Mouse (Mus musculus) G1E (cell line): ENCODE data around the gene Hist1h4k. TPM values are rescaled to one million over a fixed set of nuclear protein-coding genes. Genes with fewer than 3 reads are reported as not detected.
"Not testable (repeated sequence)": the region's sequence is repeated elsewhere in the genome, so short reads cannot be mapped to it uniquely, and the experiment has no call there.

Experiments
- ATAC-seq: 2 replicates; pipeline ENCODE4 v1.8.0; 2016; ENCODE audit warnings: mild to moderate bottlenecking; ENCODE audit not compliant: insufficient number of reproducible peaks, poor library complexity, low FRiP score, severe bottlenecking; ENCODE audit errors: extremely low read depth
- DNase-seq: peaks from one replicate; pipeline ENCODE4 v3.0.0; 2012; ENCODE audit warnings: low spot score
- H3K27me3 ChIP-seq: 2 replicates; pipeline ENCODE4 v1.6.1; 2012; ENCODE audit warnings: mild to moderate bottlenecking, low read length, inconsistent platforms; ENCODE audit not compliant: insufficient read depth
- H3K36me3 ChIP-seq: replicated peaks from 2 replicates; pipeline ENCODE3; 2012; ENCODE audit warnings: mild to moderate bottlenecking, inconsistent platforms
- H3K4me1 ChIP-seq: 2 replicates; pipeline ENCODE4 v1.6.1; 2012; ENCODE audit warnings: low read depth, low read length, inconsistent platforms, mixed read lengths; ENCODE audit not compliant: insufficient read depth
- H3K4me3 ChIP-seq: 2 replicates; pipeline ENCODE4 v1.5.1; 2012; ENCODE audit warnings: low read depth, mild to moderate bottlenecking, inconsistent platforms, low read length, moderate library complexity, mixed read lengths
- H3K9me3 ChIP-seq: replicated peaks from 2 replicates; pipeline ENCODE4 v1.6.1; 2012; ENCODE audit warnings: inconsistent platforms
- CTCF ChIP-seq: IDR thresholded peaks from 2 replicates; pipeline ENCODE4 v1.5.1; 2012; ENCODE audit warnings: low read depth, low read length, inconsistent platforms, mixed read lengths
- GATA1 ChIP-seq: IDR thresholded peaks from 2 replicates; pipeline ENCODE4 v1.6.1; 2012; ENCODE audit warnings: borderline replicate concordance, low read length, inconsistent platforms, mixed read lengths
- GATA2 ChIP-seq: IDR thresholded peaks from 2 replicates; pipeline ENCODE4 v1.6.1; 2012; ENCODE audit warnings: low read depth, low read length, inconsistent platforms, borderline replicate concordance
- POLR2AphosphoS5 ChIP-seq: IDR thresholded peaks from 2 replicates; pipeline ENCODE4 v1.6.1; 2012; ENCODE audit warnings: low read depth, low read length, inconsistent platforms; ENCODE audit not compliant: insufficient replicate concordance
- TAL1 ChIP-seq: conservative IDR thresholded peaks from 2 replicates; pipeline ENCODE4 v1.6.1; 2012; ENCODE audit warnings: low read depth, low read length, inconsistent platforms, mixed read lengths
- polyA plus RNA-seq: library from polyadenylated mRNA; stranded (reverse); fragments of >175 nt; gene quantifications from 2 replicates; pipeline ENCODE4 v1.2.3, GENCODE M21; 2012
- total RNA-seq, 2 experiments: library from RNA; stranded (forward) in 1 of 2; stranded (reverse) in 1 of 2; fragments of 200-1000 nt in 1 of 2; fragments of >200 nt in 1 of 2; fragmentation: Nextera tagmentation in 1 of 2; gene quantifications; 2 replicates each; pipeline ENCODE4 v1.2.3; 2014 to 2017

Hist1h4k gene
- total and polyA plus RNA-seq, 3 experiments: 12.1 to 5,364 (median 1,147) TPM

DNA sequence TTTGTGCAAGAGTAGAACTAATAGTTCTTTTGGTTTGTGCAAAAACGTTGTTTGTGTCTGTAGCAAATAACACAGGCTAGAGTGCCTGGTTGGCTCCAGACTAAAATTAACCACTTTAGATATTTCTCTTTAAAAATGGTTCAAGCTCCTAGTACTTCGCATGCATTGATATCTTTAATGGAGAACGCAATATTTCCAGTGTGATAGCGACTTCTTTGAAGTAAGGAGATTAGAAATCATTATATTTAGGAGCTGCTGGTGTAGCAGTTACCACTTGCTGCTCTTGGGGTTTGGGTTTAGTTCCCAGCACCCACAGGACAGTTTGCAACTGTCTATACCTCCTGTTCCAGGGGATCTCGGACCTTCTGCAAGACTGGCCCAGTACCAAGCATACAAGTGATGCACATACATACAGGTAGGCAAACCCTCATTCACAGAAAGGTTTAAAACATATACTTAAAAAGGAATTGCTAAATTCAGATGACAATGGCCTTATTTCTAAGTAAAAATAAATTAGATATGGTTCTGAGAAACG is 30.8 kb upstream of the Hist1h4k start:
- Histone ChIP-seq H3K4me1 (peaks cover 25% of the 10 kb centered on the region), H3K27me3 (no peaks in the 10 kb centered on the region), H3K36me3 (no peaks in the 10 kb centered on the region), H3K4me3 (no peak overlapping the region; the same call in 1 of the 2 replicates), H3K9me3 (no peaks in the 10 kb centered on the region)
- TF ChIP-seq GATA2 (no peak), POLR2AphosphoS5 (no peak), GATA1 (no peak), CTCF (no peak), TAL1 (no peak)
- no peak for DNase-seq
- ATAC-seq: no peak

- no peaks in the 10 kb centered on the region for H3K36me3 ChIP-seq
- peaks cover 22% of the 10 kb centered on the region for H3K4me1 ChIP-seq
- ATAC-seq (peak; percentile 32), DNase-seq (peak; percentile 68)
- H3K9me3 ChIP-seq: no peaks in the 10 kb centered on the region
- TF ChIP-seq TAL1 (no peak), POLR2AphosphoS5 (peak; percentile 95)
- peak within 1 kb of the TSS; percentile 73 for H3K4me3 ChIP-seq
- H3K27me3 ChIP-seq: no peaks in the 10 kb centered on the region
Observed at GRCm38 (mm10) chr13:21779767-21780731, 29.7 kb upstream of the Hist1h4k start, which contains the start of gene Hist1h1b. Gene Hist1h1b, minus strand, starts transcription at chr13:21780625.

DNA sequence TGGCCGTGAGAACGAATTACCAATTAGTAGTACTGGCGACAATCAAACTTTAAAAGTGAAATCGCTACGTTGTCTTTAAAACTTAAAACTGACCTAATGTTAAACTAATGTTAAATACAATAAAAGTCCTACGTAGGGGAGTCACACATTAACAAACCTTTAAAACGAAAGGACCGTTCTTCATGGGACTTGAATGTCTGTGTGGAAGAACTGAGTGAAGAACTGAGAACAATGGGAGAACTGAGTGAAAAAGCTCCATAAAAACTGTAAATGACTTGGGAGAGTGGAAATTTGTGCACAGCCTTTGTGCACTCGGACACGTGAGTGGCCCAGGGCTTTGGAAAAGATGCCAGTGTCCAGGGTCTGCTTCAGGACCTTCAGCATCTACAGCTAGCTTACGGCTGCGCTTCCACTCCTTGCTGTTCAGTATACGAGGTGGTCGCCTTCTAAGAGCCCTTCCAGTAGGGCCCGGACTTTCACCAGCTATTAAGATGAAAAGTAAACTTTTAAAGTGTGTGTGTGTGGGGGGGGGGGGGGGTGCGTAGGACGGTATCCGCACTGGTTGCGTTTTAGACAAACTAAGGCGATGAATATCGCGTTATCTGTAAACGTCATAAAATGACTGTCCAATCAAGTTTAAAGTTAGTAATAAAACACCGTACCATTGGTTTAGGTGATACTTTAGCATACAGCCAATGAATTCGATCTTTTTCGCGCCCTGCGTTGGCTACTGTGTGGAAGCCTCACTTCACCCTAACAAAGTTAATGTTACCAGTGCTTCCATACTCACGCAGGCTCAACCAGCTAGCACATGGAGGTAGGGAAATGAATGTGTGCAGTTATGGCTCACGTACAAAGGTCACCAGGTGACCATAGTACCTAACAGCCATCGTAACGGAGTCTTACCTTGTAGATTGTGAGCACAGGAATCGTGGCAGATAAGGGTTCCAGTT is 28.8 kb upstream of the Hist1h4k start:
- DNase-seq: peak; percentile 58
- H3K36me3 ChIP-seq: no peaks in the 10 kb centered on the region

DNA sequence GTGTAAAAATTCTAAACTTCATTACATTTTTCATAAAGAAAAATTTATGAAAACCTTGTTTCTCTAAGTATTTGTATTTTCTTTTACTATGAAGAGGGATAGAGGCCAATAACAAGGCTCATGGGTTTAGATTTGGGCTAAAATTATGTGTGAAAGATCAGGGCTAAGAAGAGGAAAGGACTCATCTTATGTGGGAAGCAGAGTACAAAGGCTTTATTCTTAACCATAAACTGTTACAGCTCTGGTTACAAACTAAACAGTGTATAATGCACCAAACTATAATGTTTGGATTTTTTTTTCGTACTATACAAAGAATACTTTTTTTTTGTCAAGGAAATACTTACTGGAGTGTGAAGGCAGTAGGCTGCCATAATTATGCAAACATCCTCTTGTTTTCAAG is 5.4 kb upstream of the Hist1h4k start:
- TF ChIP-seq GATA1 (no peak), GATA2 (no peak), TAL1 (no peak), CTCF (no peak), POLR2AphosphoS5 (no peak)
- DNase-seq (no peak), ATAC-seq (no peak)
- H3K9me3 ChIP-seq: no peaks in the 10 kb centered on the region
- peaks cover 25% of the 10 kb centered on the region for H3K4me1 ChIP-seq
- H3K4me3 ChIP-seq: no peak overlapping the region
- no peaks in the 10 kb centered on the region for H3K36me3 ChIP-seq
- H3K27me3 ChIP-seq: no peaks in the 10 kb centered on the region

More for the DNA sequence above, 28.8 kb upstream of the Hist1h4k start:
- Histone ChIP-seq H3K4me1 (peaks cover 19% of the 10 kb centered on the region), H3K9me3 (no peaks in the 10 kb centered on the region), H3K27me3 (no peaks in the 10 kb centered on the region), H3K4me3 (peak overlapping the region; percentile 73)
- TF ChIP-seq GATA2: no peak
- TF ChIP-seq CTCF: no peak
- TF ChIP-seq TAL1: no peak
- peak; percentile 100 for TF ChIP-seq POLR2AphosphoS5
- no peak for TF ChIP-seq GATA1
- ATAC-seq: peak; percentile 64

GRCm38 (mm10) chr13:21754294-21755001 is 4.1 kb upstream of the Hist1h4k start:
- DNase-seq: not testable (repeated sequence)

DNA sequence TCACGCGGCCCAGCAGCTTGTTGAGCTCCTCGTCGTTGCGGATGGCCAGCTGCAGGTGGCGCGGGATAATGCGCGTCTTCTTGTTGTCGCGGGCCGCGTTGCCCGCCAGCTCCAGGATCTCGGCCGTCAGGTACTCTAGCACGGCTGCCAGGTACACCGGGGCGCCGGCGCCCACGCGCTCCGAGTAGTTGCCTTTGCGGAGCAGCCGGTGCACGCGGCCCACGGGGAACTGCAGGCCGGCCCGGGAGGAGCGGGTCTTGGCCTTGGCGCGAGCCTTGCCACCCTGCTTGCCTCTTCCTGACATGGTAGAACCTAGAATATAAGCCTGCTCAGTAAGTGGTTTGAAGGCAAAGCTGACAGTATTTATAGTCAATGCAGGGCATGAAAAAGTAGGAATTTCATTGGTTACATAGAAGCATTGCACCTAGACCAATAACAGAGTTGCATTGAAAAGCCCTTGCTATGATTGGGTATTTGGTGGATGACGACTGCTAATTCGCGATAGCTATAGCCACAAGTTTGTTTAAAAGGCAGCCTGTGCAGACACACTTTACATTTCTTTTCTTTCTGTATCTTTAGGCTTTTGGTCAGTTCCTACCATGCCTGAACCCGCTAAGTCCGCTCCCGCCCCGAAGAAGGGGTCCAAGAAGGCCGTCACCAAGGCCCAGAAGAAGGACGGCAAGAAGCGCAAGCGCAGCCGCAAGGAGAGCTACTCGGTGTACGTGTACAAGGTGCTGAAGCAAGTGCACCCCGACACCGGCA is 3.4 kb upstream of the Hist1h4k start, which contains the start of the genes Hist1h2ak and Hist1h2bn:
Gene Hist1h2ak, minus strand, starts transcription at position 304 of the 762 bp plus-strand sequence.
Gene Hist1h2bn, plus strand, starts transcription at position 600 of the 762 bp plus-strand sequence.
- not testable (repeated sequence) for H3K9me3 ChIP-seq, H3K27me3 ChIP-seq, H3K36me3 ChIP-seq
- peak; percentile 80 for ATAC-seq
- peak; percentile 82 for DNase-seq
- Histone ChIP-seq H3K4me3 (peak within 1 kb of the TSS; percentile 66; the same call in 1 of the 2 replicates), H3K4me1 (peaks cover 31% of the 10 kb centered on the region)

More at GRCm38 (mm10) chr13:21754294-21755001, 4.1 kb upstream of the Hist1h4k start:
- ATAC-seq: peak; percentile 35; the same call in 1 of the 2 replicates
- H3K36me3 ChIP-seq, H3K9me3 ChIP-seq, H3K4me3 ChIP-seq, H3K27me3 ChIP-seq: not testable (repeated sequence)
- TF ChIP-seq POLR2AphosphoS5: peak; percentile 92
- H3K4me1 ChIP-seq: peaks cover 29% of the 10 kb centered on the region
